Mouse (Mus musculus) lung, embryonic 15.5 days (tissue): ENCODE measurements at regions not wholly inside any gene's neighbourhood (a gene's known extent, or its start where the extent isn't known, plus 50 kb on each side); places are given as distances from the start of the nearest gene placed in this dataset.
"Not testable (repeated sequence)": the region's sequence is repeated elsewhere in the genome, so short reads cannot be mapped to it uniquely, and the experiment has no call there.

Experiments
- ATAC-seq: fragments of 200-750 bp; cut with Nextera tagmentation; 2 replicates; pipeline ENCODE4 v1.8.0; 2017; ENCODE audit warnings: moderate number of reproducible peaks, borderline replicate concordance; ENCODE audit not compliant: low FRiP score, low TSS enrichment; ENCODE audit errors: extremely low read depth
- H3K27ac ChIP-seq: fragments of 300-500 bp; sonication (generic); 2 replicates; pipeline ENCODE4 v1.5.1; 2015; ENCODE audit warnings: moderate library complexity, mild to moderate bottlenecking, inconsistent platforms
- H3K27me3 ChIP-seq: fragments of 300-500 bp; sonication (generic); 2 replicates; pipeline ENCODE4 v1.6.1; 2015; ENCODE audit warnings: inconsistent platforms
- H3K36me3 ChIP-seq: fragments of 300-500 bp; sonication (generic); 2 replicates; pipeline ENCODE4 v1.6.1; 2015; ENCODE audit warnings: inconsistent platforms
- H3K4me1 ChIP-seq: fragments of 300-500 bp; sonication (generic); 2 replicates; pipeline ENCODE4 v1.6.1; 2015; ENCODE audit warnings: inconsistent platforms
- H3K4me2 ChIP-seq: fragments of 300-500 bp; sonication (generic); 2 replicates; pipeline ENCODE4 v1.6.1; 2015; ENCODE audit warnings: inconsistent platforms, mild to moderate bottlenecking, moderate library complexity
- H3K4me3 ChIP-seq: fragments of 300-500 bp; sonication (generic); 2 replicates; pipeline ENCODE4 v1.5.1; 2015; ENCODE audit warnings: mild to moderate bottlenecking, inconsistent platforms
- H3K9ac ChIP-seq: fragments of 300-500 bp; sonication (generic); 2 replicates; pipeline ENCODE4 v1.6.1; 2015; ENCODE audit warnings: inconsistent platforms
- H3K9me3 ChIP-seq: fragments of 300-500 bp; sonication (generic); 2 replicates; pipeline ENCODE4 v1.6.1; 2016; ENCODE audit warnings: inconsistent platforms
- WGBS: fragments of 180-500 bp; shearing (Covaris S2); methylation state at CpG from one replicate; pipeline ENCODE4 v1.1.7; 2015; 5-methylcytosine and 5-hydroxymethylcytosine counted together

DNA sequence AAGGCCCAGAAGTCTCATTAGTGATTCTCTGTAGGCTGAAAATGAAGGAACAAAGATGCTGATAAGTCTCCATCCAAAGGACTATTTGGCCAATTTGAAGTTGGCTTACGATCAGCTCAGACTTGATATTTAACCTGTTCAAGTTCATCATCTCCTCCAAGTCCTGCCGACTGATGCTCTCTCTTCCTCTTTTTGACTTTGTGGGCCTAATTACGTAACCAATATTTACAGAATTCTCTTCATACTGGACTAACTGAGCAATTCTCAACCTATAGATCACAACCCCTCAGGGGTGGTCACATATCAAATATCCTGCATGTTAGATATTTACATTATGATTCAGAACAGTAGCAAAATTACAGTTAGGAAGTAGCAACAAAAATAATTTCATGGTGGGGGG, 101.2 kb upstream of the Frmd4a start:
- Histone ChIP-seq H3K9me3 (no peaks in the 10 kb centered on the region), H3K27ac (no peak overlapping the region), H3K4me3 (no peak overlapping the region), H3K4me1 (no peaks in the 10 kb centered on the region), H3K27me3 (no peaks in the 10 kb centered on the region), H3K4me2 (no peak overlapping the region), H3K36me3 (no peaks in the 10 kb centered on the region), H3K9ac (no peak overlapping the region)
- 87% methylated on average over 3 of the region's 3 CpGs for WGBS
- no peak for ATAC-seq

GRCm38 (mm10) chr2:3918156-3918555, 99.4 kb upstream of the Frmd4a start:
- Histone ChIP-seq H3K4me3 (no peak overlapping the region), H3K4me2 (no peak overlapping the region), H3K9ac (no peak overlapping the region), H3K4me1 (no peaks in the 10 kb centered on the region), H3K9me3 (no peaks in the 10 kb centered on the region), H3K27ac (no peak overlapping the region), H3K36me3 (no peaks in the 10 kb centered on the region), H3K27me3 (no peaks in the 10 kb centered on the region)
- WGBS, result 69% methylated on average over 6 of the region's 6 CpGs
- no peak for ATAC-seq

DNA sequence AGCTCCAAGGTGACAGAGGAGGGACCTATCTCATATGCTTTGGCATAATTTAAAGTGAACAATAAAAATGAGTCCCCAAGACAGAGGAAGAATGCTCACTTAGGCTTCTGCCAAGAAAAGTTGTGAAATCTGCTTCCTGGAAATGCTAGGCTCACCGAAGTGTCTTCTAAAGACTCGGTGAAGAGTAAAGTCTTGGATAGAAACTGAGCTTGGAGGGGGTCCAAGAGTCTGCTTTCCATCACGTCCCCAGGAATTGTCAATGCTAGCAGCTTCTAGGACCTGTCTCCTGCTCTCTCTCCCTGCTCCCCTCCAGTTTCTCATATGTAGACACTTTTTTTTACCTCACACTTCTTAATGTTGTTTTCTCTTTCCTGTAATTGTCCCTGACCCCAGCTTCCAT, 97.6 kb upstream of the Frmd4a start:
- H3K4me2 ChIP-seq, result no peak overlapping the region
- ATAC-seq, result no peak
- H3K27me3 ChIP-seq, result no peaks in the 10 kb centered on the region
- no peak overlapping the region for H3K27ac ChIP-seq
- no peak overlapping the region for H3K4me3 ChIP-seq
- H3K9me3 ChIP-seq, result no peaks in the 10 kb centered on the region
- no peaks in the 10 kb centered on the region for H3K4me1 ChIP-seq
- 52% methylated on average over 3 of the region's 3 CpGs for WGBS
- H3K9ac ChIP-seq, result no peak overlapping the region
- no peaks in the 10 kb centered on the region for H3K36me3 ChIP-seq

DNA sequence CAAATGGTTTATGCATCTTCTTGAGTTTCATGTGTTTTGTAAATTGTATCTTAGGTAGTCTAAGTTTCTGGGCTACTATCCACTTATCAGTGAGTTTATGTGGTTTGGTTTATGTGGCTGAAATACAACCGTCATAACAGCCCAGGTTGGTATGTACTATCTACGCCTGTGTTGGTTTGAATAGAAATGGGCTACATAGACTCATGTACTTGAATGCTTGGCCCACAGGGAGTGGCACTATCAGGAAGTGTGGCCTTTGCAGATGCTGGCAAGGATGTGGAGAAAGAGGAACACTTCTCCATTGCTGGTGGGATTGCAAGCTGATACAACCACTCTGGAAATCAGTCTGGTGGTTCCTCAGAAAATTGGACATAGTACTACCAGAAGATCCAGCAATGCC, 96.4 kb upstream of the Frmd4a start:
- H3K4me1 ChIP-seq, H3K9me3 ChIP-seq, H3K27ac ChIP-seq, H3K4me3 ChIP-seq, H3K36me3 ChIP-seq, H3K9ac ChIP-seq, H3K4me2 ChIP-seq, ATAC-seq, H3K27me3 ChIP-seq: not testable (repeated sequence)
- 83% methylated on average over 2 of the region's 2 CpGs for WGBS

DNA sequence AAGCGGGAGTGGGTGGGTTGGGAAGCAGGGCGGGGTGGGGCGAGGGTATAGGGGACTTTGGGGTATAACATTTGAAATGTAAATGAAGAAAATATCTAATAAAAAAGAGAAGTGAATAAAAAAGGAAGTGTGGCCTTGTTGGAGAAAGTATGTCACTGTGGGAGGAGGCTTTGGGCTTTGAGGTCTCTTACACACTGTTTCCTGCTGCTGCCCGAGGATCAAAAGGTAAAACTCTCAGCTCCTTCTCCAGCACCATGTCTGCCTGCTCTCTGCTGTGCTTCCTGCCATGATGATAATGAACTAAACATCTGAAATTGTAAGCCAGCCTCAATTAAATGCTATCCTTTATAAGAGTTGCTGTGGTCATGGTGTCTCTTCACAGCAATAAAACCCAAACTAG, 94.8 kb upstream of the Frmd4a start:
- no peak for ATAC-seq
- H3K27me3 ChIP-seq, result no peaks in the 10 kb centered on the region
- H3K4me1 ChIP-seq, result no peaks in the 10 kb centered on the region
- H3K9ac ChIP-seq, result no peak overlapping the region
- no peaks in the 10 kb centered on the region for H3K36me3 ChIP-seq
- WGBS, result 87% methylated on average over 4 of the region's 4 CpGs
- H3K27ac ChIP-seq, result no peak overlapping the region
- H3K4me2 ChIP-seq, result no peak overlapping the region
- H3K9me3 ChIP-seq, result no peaks in the 10 kb centered on the region
- no peak overlapping the region for H3K4me3 ChIP-seq

DNA sequence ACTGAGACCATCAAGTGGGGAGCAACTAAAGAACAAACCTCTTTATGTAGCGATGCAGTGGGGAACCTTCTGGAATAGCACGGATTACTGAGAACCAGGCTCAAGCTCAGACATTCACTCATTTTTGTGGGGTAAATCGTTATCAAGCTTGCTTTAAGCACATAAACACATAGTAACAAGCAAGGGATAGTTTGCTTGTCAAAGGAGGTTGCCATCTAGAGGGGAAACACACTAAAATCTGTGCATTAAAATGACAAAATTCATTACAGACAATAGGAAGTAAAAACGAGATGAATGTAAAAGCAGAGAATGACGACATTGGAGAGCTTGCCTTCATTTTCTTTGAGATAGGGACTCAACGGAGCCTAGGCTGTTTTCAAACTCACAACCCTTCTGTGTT, 92.8 kb upstream of the Frmd4a start:
- H3K4me3 ChIP-seq, result no peak overlapping the region
- 73% methylated on average over 6 of the region's 6 CpGs for WGBS
- no peaks in the 10 kb centered on the region for H3K27me3 ChIP-seq
- H3K9ac ChIP-seq, result no peak overlapping the region
- no peak overlapping the region for H3K4me2 ChIP-seq
- ATAC-seq, result no peak
- no peak overlapping the region for H3K27ac ChIP-seq
- H3K4me1 ChIP-seq, result no peaks in the 10 kb centered on the region
- H3K36me3 ChIP-seq, result no peaks in the 10 kb centered on the region
- no peaks in the 10 kb centered on the region for H3K9me3 ChIP-seq

DNA sequence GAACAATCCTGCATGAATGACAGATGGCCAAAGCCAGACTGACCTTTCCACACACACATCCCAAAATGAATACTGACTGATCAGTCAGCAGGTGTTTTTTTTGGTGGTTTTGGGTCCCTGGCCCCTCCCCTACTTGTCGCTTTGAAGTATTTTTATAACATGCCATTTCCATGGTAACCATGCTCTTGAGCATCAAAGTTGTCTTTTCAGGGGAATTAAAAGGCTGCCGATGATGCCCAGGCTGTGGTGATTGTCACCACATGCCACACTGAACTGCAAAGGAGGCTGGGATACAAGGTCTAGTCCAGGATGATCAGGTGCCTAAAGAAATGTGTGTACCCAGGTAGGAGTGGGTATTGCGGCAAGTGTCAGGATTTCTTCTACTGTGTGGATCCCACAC, 92.3 kb upstream of the Frmd4a start:
- no peaks in the 10 kb centered on the region for H3K4me1 ChIP-seq
- H3K27me3 ChIP-seq, result no peaks in the 10 kb centered on the region
- H3K4me2 ChIP-seq, result no peak overlapping the region
- H3K9me3 ChIP-seq, result no peaks in the 10 kb centered on the region
- 78% methylated on average over 3 of the region's 3 CpGs for WGBS
- no peak overlapping the region for H3K4me3 ChIP-seq
- H3K36me3 ChIP-seq, result no peaks in the 10 kb centered on the region
- ATAC-seq, result no peak
- H3K9ac ChIP-seq, result no peak overlapping the region
- H3K27ac ChIP-seq, result no peak overlapping the region

DNA sequence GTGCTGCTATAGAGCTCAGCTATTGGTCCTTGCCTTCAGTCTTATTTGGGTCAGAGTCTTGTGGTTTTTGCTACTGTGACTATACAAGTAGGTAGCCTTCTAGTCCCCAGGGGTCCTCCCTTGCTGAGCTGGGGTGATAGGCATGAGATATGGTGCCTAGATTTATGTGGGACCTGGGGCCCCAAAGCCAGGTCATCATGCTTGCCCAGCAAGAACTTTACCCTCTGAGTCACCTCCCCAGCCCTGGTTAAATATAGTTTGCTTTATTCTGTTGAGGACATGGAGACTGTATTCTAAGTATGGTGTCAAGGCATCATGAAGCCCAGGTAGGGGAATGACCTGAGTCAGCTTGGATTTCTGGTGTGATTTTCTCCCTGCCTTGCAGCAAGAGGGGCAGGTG, 91.4 kb upstream of the Frmd4a start:
- H3K4me3 ChIP-seq, result no peak overlapping the region
- H3K36me3 ChIP-seq, result no peaks in the 10 kb centered on the region
- no peak overlapping the region for H3K9ac ChIP-seq
- H3K27me3 ChIP-seq, result no peaks in the 10 kb centered on the region
- no peak for ATAC-seq
- no peak overlapping the region for H3K4me2 ChIP-seq
- H3K27ac ChIP-seq, result no peak overlapping the region
- no peaks in the 10 kb centered on the region for H3K4me1 ChIP-seq
- H3K9me3 ChIP-seq, result no peaks in the 10 kb centered on the region

- H3K4me3 ChIP-seq, result no peak overlapping the region
- H3K4me1 ChIP-seq, result no peaks in the 10 kb centered on the region
- no peak overlapping the region for H3K27ac ChIP-seq
- no peak overlapping the region for H3K4me2 ChIP-seq
- H3K27me3 ChIP-seq, result no peaks in the 10 kb centered on the region
- ATAC-seq, result no peak
- no peak overlapping the region for H3K9ac ChIP-seq
- 53% methylated on average over 8 of the region's 8 CpGs for WGBS
- no peaks in the 10 kb centered on the region for H3K9me3 ChIP-seq
- H3K36me3 ChIP-seq, result no peaks in the 10 kb centered on the region
Observed at GRCm38 (mm10) chr2:3927141-3927810, 90.2 kb upstream of the Frmd4a start.

DNA sequence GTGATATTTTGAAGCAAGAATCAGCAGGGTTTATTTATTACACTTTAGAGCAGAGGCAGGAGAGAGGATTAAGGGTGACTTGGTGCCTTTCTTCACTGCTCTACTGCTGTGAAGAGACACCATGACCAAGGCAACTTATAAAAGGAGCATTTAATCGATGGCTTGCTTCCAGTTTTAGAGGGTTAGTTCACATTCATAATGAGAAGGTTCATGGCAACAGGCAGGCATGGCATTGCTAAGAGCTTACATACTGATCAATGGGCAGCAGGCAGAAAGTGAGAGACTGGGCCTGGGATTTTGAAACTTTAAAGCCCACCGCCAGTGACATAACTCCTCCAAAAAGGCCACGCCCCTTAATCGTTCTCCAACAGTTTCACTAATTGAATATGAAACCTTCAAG, 89.7 kb upstream of the Frmd4a start:
- no peaks in the 10 kb centered on the region for H3K27me3 ChIP-seq
- no peaks in the 10 kb centered on the region for H3K36me3 ChIP-seq
- no peak for ATAC-seq
- no peak overlapping the region for H3K27ac ChIP-seq
- H3K9me3 ChIP-seq, result no peaks in the 10 kb centered on the region
- no peaks in the 10 kb centered on the region for H3K4me1 ChIP-seq
- no peak overlapping the region for H3K4me2 ChIP-seq
- WGBS, result 81% methylated on average over 4 of the region's 4 CpGs
- H3K4me3 ChIP-seq, result no peak overlapping the region
- H3K9ac ChIP-seq, result no peak overlapping the region

- ATAC-seq, result no peak
- 76% methylated on average over 5 of the region's 5 CpGs for WGBS
- Histone ChIP-seq H3K4me1 (no peaks in the 10 kb centered on the region), H3K4me2 (no peak overlapping the region), H3K27me3 (no peaks in the 10 kb centered on the region), H3K36me3 (no peaks in the 10 kb centered on the region), H3K27ac (no peak overlapping the region), H3K9ac (no peak overlapping the region), H3K4me3 (no peak overlapping the region), H3K9me3 (no peaks in the 10 kb centered on the region)
Observed at GRCm38 (mm10) chr2:3930650-3931049, 86.9 kb upstream of the Frmd4a start.

GRCm38 (mm10) chr2:3940786-3941185, 76.7 kb upstream of the Frmd4a start:
- no peak overlapping the region for H3K9ac ChIP-seq
- H3K4me2 ChIP-seq, result no peak overlapping the region
- no peak for ATAC-seq
- no peaks in the 10 kb centered on the region for H3K4me1 ChIP-seq
- 80% methylated on average over 2 of the region's 2 CpGs for WGBS
- no peaks in the 10 kb centered on the region for H3K9me3 ChIP-seq
- H3K4me3 ChIP-seq, result no peak overlapping the region
- H3K27ac ChIP-seq, result no peak overlapping the region
- H3K27me3 ChIP-seq, result no peaks in the 10 kb centered on the region
- H3K36me3 ChIP-seq, result no peaks in the 10 kb centered on the region

GRCm38 (mm10) chr2:3941496-3941895, 76.0 kb upstream of the Frmd4a start:
- no peak for ATAC-seq
- H3K9me3 ChIP-seq, result no peaks in the 10 kb centered on the region
- no peaks in the 10 kb centered on the region for H3K27me3 ChIP-seq
- no peak overlapping the region for H3K9ac ChIP-seq
- H3K27ac ChIP-seq, result no peak overlapping the region
- 90% methylated on average over 1 of the region's 1 CpGs for WGBS
- no peaks in the 10 kb centered on the region for H3K4me1 ChIP-seq
- no peak overlapping the region for H3K4me2 ChIP-seq
- H3K4me3 ChIP-seq, result no peak overlapping the region
- no peaks in the 10 kb centered on the region for H3K36me3 ChIP-seq
